ENCODE assay signal across 8 mouse cellular contexts in the genomic region with DNA sequence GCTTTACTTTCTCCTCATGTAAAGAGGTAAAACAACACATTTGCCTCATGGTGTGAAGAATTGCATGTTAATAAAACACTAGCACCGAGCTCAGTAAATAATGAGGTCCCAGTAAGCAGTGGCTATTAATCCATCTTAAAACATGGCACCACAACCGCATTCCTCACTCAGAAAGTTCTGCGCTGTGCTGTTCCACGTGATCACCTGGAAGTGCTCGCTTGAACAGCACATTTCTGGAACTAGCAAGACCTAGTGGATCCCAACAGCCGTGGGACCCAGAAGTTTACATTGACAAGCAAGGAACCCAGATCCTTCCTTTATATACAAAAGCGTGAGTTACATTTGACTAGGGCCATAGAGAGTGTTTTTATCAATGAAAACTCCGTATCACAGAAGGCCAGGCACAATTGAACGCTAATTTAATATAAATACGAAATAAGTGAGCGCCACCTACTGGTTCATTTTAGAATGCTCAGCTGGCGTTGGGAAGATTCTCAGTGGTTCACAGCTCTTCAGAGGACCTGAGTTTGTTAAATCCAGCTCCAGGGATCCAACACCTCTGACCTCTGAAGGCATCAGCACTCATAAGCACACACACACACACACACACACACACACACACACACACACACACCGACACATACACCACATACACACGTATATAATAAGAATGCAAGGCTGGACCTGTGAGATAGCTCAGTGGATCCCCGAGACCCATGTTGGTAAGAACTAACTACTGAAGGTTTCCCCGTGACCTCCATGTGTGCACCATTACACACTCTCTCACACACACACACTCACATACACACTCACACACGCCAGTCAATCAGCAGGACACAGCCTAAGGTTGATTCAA. TPM values are rescaled to one million over a fixed set of nuclear protein-coding genes. Genes with fewer than 3 reads are reported as not detected.
DNase-seq lines count a peak whose midpoint lies in the region; ATAC-seq and TF ChIP-seq lines count a peak whose summit lies in the region.

No protein-coding gene starts in this region.

- no peaks in the 10 kb centered on the region for H3K4me1 ChIP-seq in heart, embryonic 10.5 days
- no peaks in the 10 kb centered on the region for H3K4me1 ChIP-seq in forebrain, embryonic 10.5 days
- H3K4me1 ChIP-seq in hindbrain, embryonic 15.5 days (replicated peaks): peaks cover 11% of the 10 kb centered on the region
- H3K4me1 ChIP-seq in limb, embryonic 11.5 days (ENCODE audit: control insufficient read depth, insufficient read depth, low read length): no peaks in the 10 kb centered on the region
- peaks cover 6% of the 10 kb centered on the region for H3K4me1 ChIP-seq in midbrain, embryonic 10.5 days
- no peaks in the 10 kb centered on the region for H3K4me1 ChIP-seq in stomach, postnatal 0 days (replicated peaks; ENCODE audit: control insufficient read depth, insufficient read depth)

- H3K9me3 ChIP-seq in heart, embryonic 10.5 days: no peaks in the 10 kb centered on the region
- H3K9me3 ChIP-seq in forebrain, embryonic 10.5 days: no peaks in the 10 kb centered on the region
- no peaks in the 10 kb centered on the region for H3K9me3 ChIP-seq in hindbrain, embryonic 15.5 days
- no peaks in the 10 kb centered on the region for H3K9me3 ChIP-seq in limb, embryonic 11.5 days (ENCODE audit: control insufficient read depth, low read length)
- H3K9me3 ChIP-seq in midbrain, embryonic 10.5 days (replicated peaks): no peaks in the 10 kb centered on the region
- no peaks in the 10 kb centered on the region for H3K9me3 ChIP-seq in stomach, postnatal 0 days (ENCODE audit: control insufficient read depth, low read length)

- DNase-seq in heart, adult 18-20 months: peak; percentile 29 to 78
- no peak for DNase-seq in heart, embryonic 10.5 days (ENCODE audit: low spot score)
- DNase-seq in ZHBTc4 (ENCODE audit: low read depth, low spot score): peak; percentile 80
- peak; percentile 44 for DNase-seq in forebrain, embryonic 10.5 days (ENCODE audit: extremely low spot score, low spot score)
- DNase-seq in limb, embryonic 11.5 days (ENCODE audit: low spot score): peak; percentile 62
- DNase-seq in midbrain, embryonic 10.5 days (ENCODE audit: low spot score): peak; percentile 45
- DNase-seq in stomach, postnatal 0 days (ENCODE audit: low spot score): peak; percentile 35

- peak; percentile 75 for TF ChIP-seq CTCF in stomach, postnatal 0 days (IDR thresholded peaks at IDR 0.05; ENCODE audit: low read depth)

- no peak for TF ChIP-seq EP300 in stomach, postnatal 0 days (optimal IDR thresholded peaks at IDR 0.05)

- H3K4me2 ChIP-seq in hindbrain, embryonic 15.5 days: peak overlapping the region; percentile 44
- H3K4me2 ChIP-seq in limb, embryonic 11.5 days (ENCODE audit: low read depth, severe bottlenecking): peak overlapping the region; percentile 24; the same call in 1 of the 2 replicates
- peak overlapping the region; percentile 33 for H3K4me2 ChIP-seq in stomach, postnatal 0 days (replicated peaks; ENCODE audit: low read depth)

- peak; percentile 42; the same call in 1 of the 2 replicates for ATAC-seq in hindbrain, embryonic 15.5 days (ENCODE audit: low FRiP score, low read depth)
- ATAC-seq in limb, embryonic 11.5 days (ENCODE audit: insufficient number of reproducible peaks, low FRiP score, low TSS enrichment, low read depth): no peak
- ATAC-seq in stomach, postnatal 0 days (ENCODE audit: low FRiP score, low TSS enrichment): 0 out of 2 replicates have a peak, but pooled peaks have one; percentile 32

- no peak overlapping the region for H3K9ac ChIP-seq in hindbrain, embryonic 15.5 days
- H3K9ac ChIP-seq in limb, embryonic 11.5 days (ENCODE audit: low read length): no peak overlapping the region
- H3K9ac ChIP-seq in stomach, postnatal 0 days (ENCODE audit: low read length): no peak overlapping the region

- no peak overlapping the region for H3K27ac ChIP-seq in heart, embryonic 10.5 days
- H3K27ac ChIP-seq in forebrain, embryonic 10.5 days: no peak overlapping the region
- no peak overlapping the region for H3K27ac ChIP-seq in hindbrain, embryonic 15.5 days (replicated peaks)
- no peak overlapping the region for H3K27ac ChIP-seq in limb, embryonic 11.5 days (replicated peaks; ENCODE audit: low read depth, low read length)
- no peak overlapping the region for H3K27ac ChIP-seq in midbrain, embryonic 10.5 days (replicated peaks)
- no peak overlapping the region for H3K27ac ChIP-seq in stomach, postnatal 0 days (replicated peaks)

- no peaks in the 10 kb centered on the region for H3K27me3 ChIP-seq in heart, embryonic 10.5 days (ENCODE audit: insufficient read depth, poor library complexity, severe bottlenecking)
- H3K27me3 ChIP-seq in forebrain, embryonic 10.5 days (ENCODE audit: poor library complexity, severe bottlenecking): no peaks in the 10 kb centered on the region
- H3K27me3 ChIP-seq in hindbrain, embryonic 15.5 days: no peaks in the 10 kb centered on the region
- no peaks in the 10 kb centered on the region for H3K27me3 ChIP-seq in limb, embryonic 11.5 days (ENCODE audit: control insufficient read depth, insufficient read depth, low read length)
- H3K27me3 ChIP-seq in midbrain, embryonic 10.5 days (ENCODE audit: low read depth, poor library complexity, severe bottlenecking): no peaks in the 10 kb centered on the region
- H3K27me3 ChIP-seq in stomach, postnatal 0 days (ENCODE audit: control insufficient read depth, insufficient read depth, low read length): no peaks in the 10 kb centered on the region

- H3K4me3 ChIP-seq in heart, embryonic 10.5 days: no peak overlapping the region
- peak overlapping the region; percentile 18; the same call in 1 of the 2 replicates for H3K4me3 ChIP-seq in forebrain, embryonic 10.5 days
- H3K4me3 ChIP-seq in hindbrain, embryonic 15.5 days: no peak overlapping the region
- H3K4me3 ChIP-seq in limb, embryonic 11.5 days (ENCODE audit: low read depth, low read length): no peak overlapping the region
- peak overlapping the region; percentile 10; the same call in 1 of the 2 replicates for H3K4me3 ChIP-seq in midbrain, embryonic 10.5 days
- no peak overlapping the region for H3K4me3 ChIP-seq in stomach, postnatal 0 days (ENCODE audit: low read depth, low read length)

- 38% methylated on average over 17 of the region's 17 CpGs for WGBS in heart, embryonic 10.5 days
- WGBS in forebrain, embryonic 10.5 days: 42% methylated on average over 17 of the region's 17 CpGs
- WGBS in hindbrain, embryonic 15.5 days: 33% methylated on average over 17 of the region's 17 CpGs
- 35% methylated on average over 17 of the region's 17 CpGs for WGBS in limb, embryonic 11.5 days
- 41% methylated on average over 17 of the region's 17 CpGs for WGBS in midbrain, embryonic 10.5 days
- 29% methylated on average over 17 of the region's 17 CpGs for WGBS in stomach, postnatal 0 days

- no peaks in the 10 kb centered on the region for H3K36me3 ChIP-seq in heart, embryonic 10.5 days
- no peaks in the 10 kb centered on the region for H3K36me3 ChIP-seq in forebrain, embryonic 10.5 days (replicated peaks)
- H3K36me3 ChIP-seq in hindbrain, embryonic 15.5 days: no peaks in the 10 kb centered on the region
- no peaks in the 10 kb centered on the region for H3K36me3 ChIP-seq in limb, embryonic 11.5 days (ENCODE audit: control insufficient read depth, insufficient read depth, low read length)
- H3K36me3 ChIP-seq in midbrain, embryonic 10.5 days: no peaks in the 10 kb centered on the region
- no peaks in the 10 kb centered on the region for H3K36me3 ChIP-seq in stomach, postnatal 0 days (ENCODE audit: control insufficient read depth, insufficient read depth, low read length)

RNA-seq across cellular contexts. Expression of gene Rack1, which starts 25.5 kb away (rescaled TPM):
- 100 to 1,000 TPM; 394 to 434 TPM for total RNA-seq in heart, adult 18-20 months (2021)
- 542 and 712 TPM in 2 replicates for polyA plus RNA-seq in heart, embryonic 10.5 days (2016; fragmentation: Nextera tagmentation; extraction: Ambion mirVana)
- 850 and 861 TPM in 2 replicates for polyA plus RNA-seq in forebrain, embryonic 10.5 days (2016; fragmentation: Nextera tagmentation; extraction: Ambion mirVana)
- polyA plus RNA-seq in hindbrain, embryonic 15.5 days (2015; fragmentation: Nextera tagmentation; extraction: Ambion mirVana): 361 and 362 TPM in 2 replicates
- polyA plus RNA-seq in limb, embryonic 11.5 days (2014; fragmentation: Nextera tagmentation; extraction: Ambion mirVana): 805 and 864 TPM in 2 replicates
- polyA plus RNA-seq in midbrain, embryonic 10.5 days (2016; fragmentation: Nextera tagmentation; extraction: Ambion mirVana): 659 and 788 TPM in 2 replicates
- 524 and 529 TPM in 2 replicates for polyA plus RNA-seq in stomach, postnatal 0 days (2015; fragmentation: Nextera tagmentation; extraction: Ambion mirVana)

RNA-seq across cellular contexts. Expression of gene Trim41, which starts 42.5 kb away (rescaled TPM):
- 10 to 100 TPM; 18.9 to 20.0 TPM for total RNA-seq in heart, adult 18-20 months (2021)
- 3.0 and 4.7 TPM in 2 replicates for polyA plus RNA-seq in heart, embryonic 10.5 days (2016; fragmentation: Nextera tagmentation; extraction: Ambion mirVana)
- 4.0 and 4.6 TPM in 2 replicates for polyA plus RNA-seq in forebrain, embryonic 10.5 days (2016; fragmentation: Nextera tagmentation; extraction: Ambion mirVana)
- polyA plus RNA-seq in hindbrain, embryonic 15.5 days (2015; fragmentation: Nextera tagmentation; extraction: Ambion mirVana): 6.8 and 7.4 TPM in 2 replicates
- 5.7 TPM in 2 replicates for polyA plus RNA-seq in limb, embryonic 11.5 days (2014; fragmentation: Nextera tagmentation; extraction: Ambion mirVana)
- 4.7 and 5.3 TPM in 2 replicates for polyA plus RNA-seq in midbrain, embryonic 10.5 days (2016; fragmentation: Nextera tagmentation; extraction: Ambion mirVana)
- 3.6 and 4.0 TPM in 2 replicates for polyA plus RNA-seq in stomach, postnatal 0 days (2015; fragmentation: Nextera tagmentation; extraction: Ambion mirVana)

RNA-seq across cellular contexts. Expression of gene Trim7, which starts 51.3 kb away (rescaled TPM):
- 10 to 100 TPM; 13.2 to 13.7 TPM for total RNA-seq in heart, adult 18-20 months (2021)
- 0.18 and 0.44 TPM in 2 replicates for polyA plus RNA-seq in heart, embryonic 10.5 days (2016; fragmentation: Nextera tagmentation; extraction: Ambion mirVana)
- 0.07 and 0.31 TPM in 2 replicates for polyA plus RNA-seq in forebrain, embryonic 10.5 days (2016; fragmentation: Nextera tagmentation; extraction: Ambion mirVana)
- polyA plus RNA-seq in hindbrain, embryonic 15.5 days (2015; fragmentation: Nextera tagmentation; extraction: Ambion mirVana): 3.1 and 3.7 TPM in 2 replicates
- polyA plus RNA-seq in limb, embryonic 11.5 days (2014; fragmentation: Nextera tagmentation; extraction: Ambion mirVana): 0.25 and 0.41 TPM in 2 replicates
- polyA plus RNA-seq in midbrain, embryonic 10.5 days (2016; fragmentation: Nextera tagmentation; extraction: Ambion mirVana): 0.32 and 0.99 TPM in 2 replicates
- 3.0 and 3.4 TPM in 2 replicates for polyA plus RNA-seq in stomach, postnatal 0 days (2015; fragmentation: Nextera tagmentation; extraction: Ambion mirVana)

RNA-seq across cellular contexts. Expression of gene Gm12184, which starts 51.8 kb away (rescaled TPM):
- total RNA-seq in heart, adult 18-20 months (2021): 1 to 10 TPM; 2.4 to 2.8 TPM
- polyA plus RNA-seq in heart, embryonic 10.5 days (2016; fragmentation: Nextera tagmentation; extraction: Ambion mirVana): 0.68 and 1.9 TPM in 2 replicates
- 2.3 and 4.3 TPM in 2 replicates for polyA plus RNA-seq in forebrain, embryonic 10.5 days (2016; fragmentation: Nextera tagmentation; extraction: Ambion mirVana)
- 3.8 and 4.7 TPM in 2 replicates for polyA plus RNA-seq in hindbrain, embryonic 15.5 days (2015; fragmentation: Nextera tagmentation; extraction: Ambion mirVana)
- polyA plus RNA-seq in limb, embryonic 11.5 days (2014; fragmentation: Nextera tagmentation; extraction: Ambion mirVana): 9.4 and 13.5 TPM in 2 replicates
- polyA plus RNA-seq in midbrain, embryonic 10.5 days (2016; fragmentation: Nextera tagmentation; extraction: Ambion mirVana): 2.1 and 3.2 TPM in 2 replicates
- polyA plus RNA-seq in stomach, postnatal 0 days (2015; fragmentation: Nextera tagmentation; extraction: Ambion mirVana): 5.0 and 7.3 TPM in 2 replicates

Comparison
In these comparisons a context has a peak if more than half of its experiments do, and no peak if none do; other contexts are left out.
1. H3K4me3 ChIP-seq: peak in forebrain, embryonic 10.5 days (single experiment) and midbrain, embryonic 10.5 days (single experiment); none in heart, embryonic 10.5 days (single experiment), hindbrain, embryonic 15.5 days (single experiment), limb, embryonic 11.5 days (single experiment) and stomach, postnatal 0 days (single experiment).
2. Peak in every context shown above with its lines, with median percentiles within 50 percentile points of each other: H3K4me2 ChIP-seq.